16 mouse cellular contexts compared by ENCODE assay signal in genomic region chr10:123353667-123354066, GRCm38 (mm10).
"Had no signal": no experiment of that assay in that cellular context is flagged by ENCODE, and none has a peak within 500 bp of the region (broad histone marks: within the 10 kb centered on the region; RNA-seq: fewer than 3 reads in every experiment).

No protein-coding gene starts in this region.

- H3K36me3 ChIP-seq: lung, embryonic 15.5 days; midbrain, embryonic 12.5 days; neural tube, embryonic 12.5 days; stomach, embryonic 15.5 days had no signal

- H3K9ac ChIP-seq: lung, embryonic 15.5 days; midbrain, embryonic 12.5 days; neural tube, embryonic 12.5 days; stomach, embryonic 15.5 days had no signal

- H3K4me1 ChIP-seq: lung, embryonic 15.5 days; megakaryocyte, embryonic 14.5 days; midbrain, embryonic 12.5 days; neural tube, embryonic 12.5 days; stomach, embryonic 15.5 days had no signal

- ATAC-seq: lung, postnatal 0 days had no signal

- H3K27me3 ChIP-seq: lung, embryonic 15.5 days; megakaryocyte, embryonic 14.5 days; midbrain, embryonic 12.5 days; neural tube, embryonic 12.5 days; stomach, embryonic 15.5 days had no signal

- H3K4me2 ChIP-seq: lung, embryonic 15.5 days; midbrain, embryonic 12.5 days; neural tube, embryonic 12.5 days; stomach, embryonic 15.5 days had no signal

- H3K27ac ChIP-seq: lung, embryonic 15.5 days; macrophage; midbrain, embryonic 12.5 days; neural tube, embryonic 12.5 days; stomach, embryonic 15.5 days; stomach, postnatal 0 days had no signal

- H3K4me3 ChIP-seq: lung, embryonic 15.5 days; megakaryocyte, embryonic 14.5 days; midbrain, embryonic 12.5 days; neural tube, embryonic 12.5 days; stomach, embryonic 15.5 days had no signal

- DNase-seq: lung, adult 2 months; lung, postnatal 14 days; lung, postnatal 36 days; midbrain, embryonic 14.5 days; right cerebral cortex, postnatal 14 days; thymus, adult 2 months; thymus, postnatal 25 days; thymus, postnatal 4 days had no signal

- H3K9me3 ChIP-seq: lung, embryonic 15.5 days; midbrain, embryonic 12.5 days; neural tube, embryonic 12.5 days; stomach, embryonic 15.5 days had no signal
